Mouse (Mus musculus) brain, embryonic 14.5 days (tissue): ENCODE measurements around the gene Dph2. TPM values are rescaled to one million over a fixed set of nuclear protein-coding genes. Genes with fewer than 3 reads are reported as not detected.

Experiments
- DNase-seq: peaks from one replicate; pipeline ENCODE4 v3.0.0-alpha.2; 2011; ENCODE audit warnings: low read depth
- CTCF ChIP-seq: fragments of 200-500 bp; IDR thresholded peaks from 2 replicates; pipeline ENCODE4 v1.5.1; 2012; ENCODE audit warnings: inconsistent platforms, mild to moderate bottlenecking, moderate library complexity, borderline replicate concordance; ENCODE audit not compliant: insufficient read depth, insufficient read length; ENCODE audit errors: extremely low read depth
- POLR2A ChIP-seq: fragments of 200-500 bp; IDR thresholded peaks from 2 replicates; pipeline ENCODE4 v1.6.1; 2012; ENCODE audit warnings: mild to moderate bottlenecking, inconsistent platforms, borderline replicate concordance; ENCODE audit not compliant: poor library complexity, insufficient read depth, insufficient read length, severe bottlenecking; ENCODE audit errors: extremely low read depth
- polyA plus RNA-seq: library from polyadenylated mRNA; depleted of rRNA; stranded (reverse); fragments of >200 nt; gene quantifications from 2 replicates; pipeline ENCODE4 v1.2.3, GENCODE M21; 2012; rRNA removed

Gene Dph2
- polyA plus RNA-seq, 1 experiment, result 22.7 TPM

DNA sequence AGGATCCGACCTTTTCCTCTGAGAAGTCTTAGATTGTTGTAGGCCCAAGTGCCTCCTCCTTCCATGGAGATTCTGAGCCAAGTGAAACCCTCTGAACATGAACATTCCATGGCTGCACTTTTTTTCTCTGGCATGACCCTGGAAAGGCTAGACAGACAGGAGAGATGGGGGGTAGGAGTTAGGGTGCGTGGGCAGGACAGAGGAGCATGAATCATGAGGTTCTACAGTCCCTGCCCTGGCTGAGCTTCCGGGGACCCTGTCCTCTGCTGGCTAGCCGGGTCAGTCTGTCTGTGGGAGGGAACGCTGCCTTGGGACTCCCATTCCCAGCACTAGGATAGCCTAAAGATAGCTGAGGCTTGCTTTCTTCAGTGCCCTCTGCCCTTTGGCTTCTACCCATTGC, 47.4 kb downstream of the Dph2 start:
- TF ChIP-seq POLR2A (no peak), CTCF (no peak)
- DNase-seq, result no peak

DNA sequence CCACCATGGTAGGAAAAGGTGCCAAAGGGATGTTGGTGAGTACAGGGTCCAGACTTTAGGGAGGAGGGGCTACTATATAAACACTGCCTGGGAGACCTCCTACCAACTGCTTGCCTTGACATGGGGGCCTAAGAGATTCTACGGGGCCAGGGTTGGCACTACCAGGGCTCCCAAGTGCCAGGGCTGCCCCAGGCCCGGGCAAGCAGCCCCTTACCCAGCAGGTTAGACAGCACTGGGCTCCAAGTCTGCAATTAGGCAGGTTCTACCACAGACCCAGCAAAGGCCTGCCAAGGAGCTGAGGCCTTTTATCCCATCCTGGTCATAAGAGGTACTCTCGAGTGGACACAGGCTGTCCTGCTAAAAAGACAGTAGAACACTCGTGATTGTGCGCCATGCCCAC, 48.7 kb downstream of the Dph2 start:
- no peak for DNase-seq
- TF ChIP-seq CTCF (no peak), POLR2A (no peak)

DNA sequence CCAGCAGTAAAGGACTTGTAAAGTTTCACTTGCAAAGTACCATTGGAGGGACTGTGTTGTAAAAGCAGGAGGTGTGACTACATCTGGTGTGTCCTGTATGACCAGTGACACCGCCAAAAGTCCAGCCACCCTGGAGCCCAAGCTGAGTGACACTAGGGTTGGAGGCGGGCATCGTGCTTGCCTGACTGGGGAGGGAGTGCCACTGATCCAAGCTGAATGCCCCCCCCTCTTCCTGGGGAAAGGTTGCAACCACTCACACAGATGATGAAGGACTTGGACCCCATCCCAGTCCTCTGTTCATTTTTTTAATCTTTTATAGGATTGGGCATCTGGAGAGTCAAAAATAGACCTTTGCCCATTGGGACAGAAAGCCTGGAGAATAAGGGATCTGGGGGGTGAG, 50.3 kb downstream of the Dph2 start:
- no peak for TF ChIP-seq POLR2A
- DNase-seq, result no peak

DNA sequence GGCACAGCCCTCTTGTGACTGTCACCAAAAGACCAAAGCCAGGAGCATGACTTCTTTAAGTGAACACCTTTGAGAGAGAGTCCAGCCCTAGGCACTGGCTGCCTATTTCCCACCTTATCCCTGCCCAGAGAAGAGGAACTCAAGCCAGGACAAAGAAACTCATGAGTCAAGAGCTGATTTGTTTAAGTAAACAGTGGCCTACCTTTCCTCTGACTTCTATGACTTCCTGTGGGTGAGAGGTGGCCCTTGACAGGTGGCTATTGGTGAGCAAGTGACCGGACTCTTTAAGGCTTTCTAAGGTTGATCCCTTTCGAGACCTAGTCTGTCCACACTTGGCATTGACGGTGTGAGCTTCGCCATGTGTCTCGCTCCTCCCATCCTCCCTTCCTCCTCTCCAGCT, 51.0 kb downstream of the Dph2 start:
- no peak for TF ChIP-seq CTCF
- no peak for TF ChIP-seq POLR2A
- no peak for DNase-seq

DNA sequence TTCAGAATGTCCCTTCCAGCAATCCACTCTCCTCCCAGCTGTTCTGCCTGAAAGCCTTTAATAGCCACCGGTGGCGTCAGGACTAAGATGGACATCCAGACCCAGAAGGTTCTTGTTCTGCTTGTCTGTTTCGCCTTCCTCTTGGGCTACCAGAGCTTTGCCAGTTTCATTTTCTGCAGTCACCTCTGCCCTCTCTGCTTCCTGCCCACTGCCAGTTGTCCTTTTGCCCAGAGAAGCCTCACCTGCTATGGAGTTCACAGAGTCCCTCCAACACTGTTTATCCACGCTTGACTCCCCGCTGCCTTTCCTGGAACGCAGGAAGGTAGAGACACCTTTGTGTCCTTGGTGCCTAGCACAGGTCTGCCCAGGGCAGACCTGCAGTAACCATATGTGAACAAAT, 52.5 kb downstream of the Dph2 start:
- TF ChIP-seq POLR2A (no peak), CTCF (no peak)
- no peak for DNase-seq

Other genes starting within 250 kb of the Dph2 start
- gene Dmap1, start 209.8 kb downstream of the Dph2 start, polyA plus RNA-seq, result 60.3 and 62.8 TPM in 2 replicates
- gene Gm12845, start 167.6 kb downstream of the Dph2 start, polyA plus RNA-seq, result not detected in 2 replicates
- gene Klf17, start 126.4 kb downstream of the Dph2 start, polyA plus RNA-seq, result 0.03 TPM in 1 of 2 replicates, not detected in the other
- gene Slc6a9, start 57.5 kb downstream of the Dph2 start, polyA plus RNA-seq, result 23.6 and 45.8 TPM in 2 replicates
- gene Ccdc24, start 19.5 kb downstream of the Dph2 start, polyA plus RNA-seq, result 21.7 and 23.0 TPM in 2 replicates
- 156 and 175 TPM in 2 replicates for gene B4galt2, start 8.5 kb downstream of the Dph2 start, polyA plus RNA-seq
- 453 and 682 TPM in 2 replicates for gene Atp6v0b, start 4.7 kb downstream of the Dph2 start, polyA plus RNA-seq
- gene Ipo13, start 23.0 kb upstream of the Dph2 start, polyA plus RNA-seq, result 116 and 126 TPM in 2 replicates
- 0.40 and 0.59 TPM in 2 replicates for gene Artn, start 37.7 kb upstream of the Dph2 start, polyA plus RNA-seq
- 30.5 and 36.9 TPM in 2 replicates for gene St3gal3, start 242.9 kb upstream of the Dph2 start, polyA plus RNA-seq